Mouse (Mus musculus) ES-Bruce4 (cell line): ENCODE measurements around the gene Olfr362. TPM values are rescaled to one million over a fixed set of nuclear protein-coding genes. Genes with fewer than 3 reads are reported as not detected.
"Not testable (repeated sequence)": the region's sequence is repeated elsewhere in the genome, so short reads cannot be mapped to it uniquely, and the experiment has no call there.

Experiments
- H3K27ac ChIP-seq: 2 replicates; pipeline ENCODE4 v1.5.1; 2012; ENCODE audit warnings: low read length, inconsistent platforms; ENCODE audit not compliant: insufficient read depth
- H3K27me3 ChIP-seq: 2 replicates; pipeline ENCODE4 v1.6.1; 2012; ENCODE audit warnings: mild to moderate bottlenecking, low read length, inconsistent platforms; ENCODE audit not compliant: control insufficient read depth, poor library complexity, insufficient read depth, severe bottlenecking
- H3K36me3 ChIP-seq: 2 replicates; pipeline ENCODE4 v1.6.1; 2012; ENCODE audit warnings: inconsistent platforms, mild to moderate bottlenecking, low read length, moderate library complexity; ENCODE audit not compliant: control insufficient read depth, poor library complexity, insufficient read depth, severe bottlenecking
- H3K4me1 ChIP-seq: one replicate; pipeline ENCODE4 v1.8.1; 2011; ENCODE audit warnings: low read length; ENCODE audit not compliant: control insufficient read depth, insufficient read depth
- H3K4me3 ChIP-seq: 2 replicates; pipeline ENCODE4 v1.5.1; 2011; ENCODE audit warnings: low read depth, mild to moderate bottlenecking, low read length
- H3K9ac ChIP-seq: 2 replicates; pipeline ENCODE4 v1.6.1; 2012; ENCODE audit warnings: low read depth, mild to moderate bottlenecking, inconsistent platforms; ENCODE audit not compliant: poor library complexity, severe bottlenecking
- H3K9me3 ChIP-seq: replicated peaks from 2 replicates; pipeline ENCODE4 v1.6.1; 2012; ENCODE audit warnings: mild to moderate bottlenecking, low read length, inconsistent platforms; ENCODE audit not compliant: control insufficient read depth, poor library complexity, insufficient read depth, severe bottlenecking
- CTCF ChIP-seq: IDR thresholded peaks from one replicate; pipeline ENCODE4 v1.8.1; 2011; ENCODE audit warnings: low read depth, low read length
- EP300 ChIP-seq: IDR thresholded peaks from 2 replicates; pipeline ENCODE4 v1.6.1; 2011; ENCODE audit warnings: low read depth, low read length; ENCODE audit not compliant: insufficient read depth
- POLR2A ChIP-seq: IDR thresholded peaks from one replicate; pipeline ENCODE4 v1.8.1; 2011; ENCODE audit warnings: low read length; ENCODE audit not compliant: insufficient read depth
- polyA plus RNA-seq: library from polyadenylated mRNA; stranded (reverse); fragments of >200 nt; gene quantifications from 2 replicates; pipeline ENCODE4 v1.2.4, GENCODE M21; 2011; ENCODE audit warnings: low read depth; ENCODE audit not compliant: missing spikeins, insufficient read depth, insufficient read length

Gene Olfr362
- polyA plus RNA-seq, result not detected in 2 replicates

- Histone ChIP-seq H3K27ac (no peak within 1 kb of the TSS), H3K4me3 (no peak within 1 kb of the TSS), H3K9me3 (no peaks in the 10 kb centered on the region), H3K4me1 (no peaks in the 10 kb centered on the region), H3K9ac (no peak within 1 kb of the TSS), H3K27me3 (no peaks in the 10 kb centered on the region), H3K36me3 (no peaks in the 10 kb centered on the region)
- TF ChIP-seq EP300 (no peak), CTCF (no peak), POLR2A (no peak)
Observed at GRCm38 (mm10) chr2:37117810-37118209, at the start of gene Olfr362. Gene Olfr362, minus strand, starts transcription at chr2:37117910.

- Histone ChIP-seq H3K36me3 (no peaks in the 10 kb centered on the region), H3K4me3 (no peak within 1 kb of the TSS), H3K9me3 (no peaks in the 10 kb centered on the region), H3K9ac (no peak within 1 kb of the TSS), H3K4me1 (no peaks in the 10 kb centered on the region), H3K27me3 (no peaks in the 10 kb centered on the region), H3K27ac (no peak within 1 kb of the TSS)
- no peak for TF ChIP-seq CTCF
- TF ChIP-seq POLR2A, result no peak
- TF ChIP-seq EP300, result no peak
Observed at GRCm38 (mm10) chr2:37139022-37139421, 21.3 kb upstream of the Olfr362 start, which contains the start of gene Olfr364-ps1. Gene Olfr364-ps1, plus strand, starts transcription at chr2:37139322.

- H3K36me3 ChIP-seq, H3K9me3 ChIP-seq, H3K27ac ChIP-seq, H3K4me3 ChIP-seq, H3K9ac ChIP-seq, H3K27me3 ChIP-seq, H3K4me1 ChIP-seq: not testable (repeated sequence)
Observed at GRCm38 (mm10) chr2:37089190-37089589, 28.5 kb downstream of the Olfr362 start, which contains the start of gene Olfr361. Gene Olfr361, minus strand, starts transcription at chr2:37089290.

- no peak within 1 kb of the TSS for H3K9ac ChIP-seq
- H3K27ac ChIP-seq, result no peak within 1 kb of the TSS
- no peaks in the 10 kb centered on the region for H3K36me3 ChIP-seq
- TF ChIP-seq CTCF, result no peak
- no peak for TF ChIP-seq EP300
- no peaks in the 10 kb centered on the region for H3K9me3 ChIP-seq
- H3K4me3 ChIP-seq, result no peak within 1 kb of the TSS
- H3K4me1 ChIP-seq, result no peaks in the 10 kb centered on the region
- no peaks in the 10 kb centered on the region; the same call in 1 of the 2 replicates for H3K27me3 ChIP-seq
Observed at GRCm38 (mm10) chr2:37065446-37065845, 52.3 kb downstream of the Olfr362 start, which contains the start of gene Olfr360. Gene Olfr360, plus strand, starts transcription at chr2:37065746.

Other genes with a start within 250 kb of the Olfr362 start
- gene Olfr352, start 249.4 kb downstream of the Olfr362 start, polyA plus RNA-seq, result 0.18 and 0.53 TPM in 2 replicates
- gene Olfr353, start 225.0 kb downstream of the Olfr362 start, polyA plus RNA-seq, result not detected in 2 replicates
- gene Olfr354, start 212.2 kb downstream of the Olfr362 start, polyA plus RNA-seq, result not detected in 2 replicates
- not detected in 2 replicates for gene Olfr355, start 189.0 kb downstream of the Olfr362 start, polyA plus RNA-seq
- not detected in 2 replicates for gene Olfr356, start 180.8 kb downstream of the Olfr362 start, polyA plus RNA-seq
- gene Olfr357, start 124.1 kb downstream of the Olfr362 start, polyA plus RNA-seq, result not detected in 2 replicates
- gene Olfr358, start 108.6 kb downstream of the Olfr362 start, polyA plus RNA-seq, result not detected in 2 replicates
- not detected in 2 replicates for gene Olfr360, start 52.2 kb downstream of the Olfr362 start, polyA plus RNA-seq
- gene Olfr361, start 28.6 kb downstream of the Olfr362 start, polyA plus RNA-seq, result not detected in 2 replicates
- gene Olfr364-ps1, start 21.4 kb upstream of the Olfr362 start, polyA plus RNA-seq, result not detected in 2 replicates
- not detected in 2 replicates for gene Olfr365, start 70.3 kb upstream of the Olfr362 start, polyA plus RNA-seq
- not detected in 2 replicates for gene Olfr366, start 93.7 kb upstream of the Olfr362 start, polyA plus RNA-seq
- not detected in 2 replicates for gene Olfr368, start 208.6 kb upstream of the Olfr362 start, polyA plus RNA-seq
- 138 TPM in 2 replicates for gene Pdcl, start 241.4 kb upstream of the Olfr362 start, polyA plus RNA-seq